Comparison of ENCODE assay signal across 22 mouse cellular contexts in genomic region chr10:112485819-112486218, GRCm38 (mm10).
"Had no signal": no experiment of that assay in that cellular context is flagged by ENCODE, and none has a peak within 500 bp of the region (broad histone marks: within the 10 kb centered on the region; RNA-seq: fewer than 3 reads in every experiment).

No protein-coding gene starts in this region.

- H3K27me3 ChIP-seq: limb, embryonic 12.5 days; limb, embryonic 15.5 days; midbrain, embryonic 13.5 days; neural tube, embryonic 13.5 days had no signal

- ATAC-seq: intestine, embryonic 16.5 days; liver, postnatal 0 days; lung, postnatal 0 days; midbrain, embryonic 13.5 days; midbrain, embryonic 16.5 days had no signal

- DNase-seq: kidney, adult 9 months; kidney, postnatal 25 days; layer of hippocampus, postnatal 36 days; liver, postnatal 0 days; lung, embryonic 14.5 days; retina, postnatal 1 day; right cerebral cortex, postnatal 25 days; thymus, adult 18-20 months; thymus, postnatal 36 days had no signal

- H3K27ac ChIP-seq: left cerebral cortex, adult 2 months; limb, embryonic 12.5 days; limb, embryonic 15.5 days; liver, embryonic 14.5 days; macrophage; midbrain, embryonic 10.5 days; midbrain, embryonic 13.5 days; neural tube, embryonic 13.5 days had no signal

- H3K9me3 ChIP-seq: limb, embryonic 12.5 days; limb, embryonic 15.5 days; midbrain, embryonic 10.5 days; midbrain, embryonic 13.5 days; neural tube, embryonic 13.5 days had no signal

- H3K4me1 ChIP-seq: limb, embryonic 12.5 days; limb, embryonic 15.5 days; midbrain, embryonic 10.5 days; midbrain, embryonic 13.5 days; neural tube, embryonic 13.5 days had no signal

- H3K9ac ChIP-seq: limb, embryonic 12.5 days; limb, embryonic 15.5 days; liver, embryonic 14.5 days; liver, postnatal 0 days; lung, embryonic 14.5 days; midbrain, embryonic 13.5 days; neural tube, embryonic 13.5 days had no signal

- H3K4me3 ChIP-seq: left cerebral cortex, adult 2 months; limb, embryonic 12.5 days; limb, embryonic 15.5 days; midbrain, embryonic 10.5 days; midbrain, embryonic 13.5 days; myocyte; neural tube, embryonic 13.5 days had no signal

- H3K36me3 ChIP-seq: limb, embryonic 12.5 days; limb, embryonic 15.5 days; midbrain, embryonic 10.5 days; midbrain, embryonic 13.5 days; neural tube, embryonic 13.5 days had no signal

- H3K4me2 ChIP-seq: limb, embryonic 12.5 days; limb, embryonic 15.5 days; liver, embryonic 11.5 days; lung, embryonic 14.5 days; midbrain, embryonic 13.5 days; neural tube, embryonic 13.5 days had no signal
